Mouse (Mus musculus) midbrain, embryonic 14.5 days (tissue): ENCODE measurements around the gene Atp5s. TPM values are rescaled to one million over a fixed set of nuclear protein-coding genes. Genes with fewer than 3 reads are reported as not detected.

Experiments used
- ATAC-seq: fragments of 200-750 bp; cut with Nextera tagmentation; 2 replicates; pipeline ENCODE4 v1.8.0; 2017; ENCODE audit warnings: moderate number of reproducible peaks, moderate library complexity; ENCODE audit not compliant: low FRiP score, low TSS enrichment
- DNase-seq: peaks from one replicate; pipeline ENCODE4 v3.0.0-alpha.2; 2015
- H3K27ac ChIP-seq: fragments of 300-500 bp; sonication (generic); replicated peaks from 2 replicates; pipeline ENCODE4 v1.5.1; 2014; ENCODE audit warnings: mild to moderate bottlenecking, low read depth, low read length, moderate library complexity
- H3K27me3 ChIP-seq: fragments of 300-500 bp; sonication (generic); 2 replicates; pipeline ENCODE4 v1.6.1; 2014; ENCODE audit warnings: low read length, control low read depth, mixed read lengths; ENCODE audit not compliant: control insufficient read depth, insufficient read depth
- H3K36me3 ChIP-seq: fragments of 300-500 bp; sonication (generic); 2 replicates; pipeline ENCODE4 v1.6.1; 2014; ENCODE audit warnings: low read length, control low read depth; ENCODE audit not compliant: control insufficient read depth, insufficient read depth
- H3K4me1 ChIP-seq: fragments of 300-500 bp; sonication (generic); 2 replicates; pipeline ENCODE4 v1.6.1; 2014; ENCODE audit warnings: mild to moderate bottlenecking, antibody characterized with exemption, low read length, control low read depth; ENCODE audit not compliant: control insufficient read depth, insufficient read depth
- H3K4me2 ChIP-seq: fragments of 300-500 bp; sonication (generic); 2 replicates; pipeline ENCODE4 v1.6.1; 2014; ENCODE audit warnings: mild to moderate bottlenecking, low read length, moderate library complexity
- H3K4me3 ChIP-seq: fragments of 300-500 bp; sonication (generic); replicated peaks from 2 replicates; pipeline ENCODE4 v1.5.1; 2014; ENCODE audit warnings: low read depth, low read length
- H3K9ac ChIP-seq: fragments of 300-500 bp; sonication (generic); replicated peaks from 2 replicates; pipeline ENCODE4 v1.6.1; 2014; ENCODE audit warnings: mild to moderate bottlenecking, low read length, moderate library complexity
- H3K9me3 ChIP-seq: fragments of 300-500 bp; sonication (generic); 2 replicates; pipeline ENCODE4 v1.6.1; 2016; ENCODE audit warnings: low read length, control low read depth, mixed read lengths; ENCODE audit not compliant: control insufficient read depth
- WGBS: fragments of 180-500 bp; shearing (Covaris S2); extraction: QIAGEN DNeasy Blood & Tissue Kit; methylation state at CpG from one replicate; pipeline ENCODE4 v1.1.7; 2014; 5-methylcytosine and 5-hydroxymethylcytosine counted together
- polyA plus RNA-seq: library from polyadenylated mRNA; unstranded; fragments of >200 nt; fragmentation: Nextera tagmentation; extraction: Ambion mirVana; gene quantifications from 2 replicates; pipeline ENCODE4 v1.2.1, GENCODE M21; 2014

The Atp5s gene
- polyA plus RNA-seq, 1 experiment from 2014 or later, result 31.8 TPM

GRCm38 (mm10) chr12:69781480-69781879, 56.7 kb downstream of the Atp5s start:
- WGBS, result 77% methylated on average over 8 of the region's 8 CpGs
- Histone ChIP-seq H3K4me3 (no peak overlapping the region), H3K4me2 (no peak overlapping the region), H3K27ac (no peak overlapping the region), H3K27me3 (no peaks in the 10 kb centered on the region), H3K36me3 (no peaks in the 10 kb centered on the region), H3K9ac (no peak overlapping the region), H3K4me1 (no peaks in the 10 kb centered on the region), H3K9me3 (no peaks in the 10 kb centered on the region)
- DNase-seq (no peak), ATAC-seq (no peak)

GRCm38 (mm10) chr12:69781935-69782650, 57.3 kb downstream of the Atp5s start:
- DNase-seq, result no peak
- ATAC-seq, result no peak
- Histone ChIP-seq H3K4me1 (no peaks in the 10 kb centered on the region), H3K27ac (no peak overlapping the region), H3K4me3 (no peak overlapping the region), H3K9ac (no peak overlapping the region), H3K4me2 (no peak overlapping the region), H3K27me3 (no peaks in the 10 kb centered on the region), H3K9me3 (no peaks in the 10 kb centered on the region), H3K36me3 (no peaks in the 10 kb centered on the region)
- WGBS, result 85% methylated on average over 10 of the region's 10 CpGs

- no peaks in the 10 kb centered on the region for H3K36me3 ChIP-seq
- H3K4me1 ChIP-seq, result no peaks in the 10 kb centered on the region
- DNase-seq (no peak), ATAC-seq (no peak)
- H3K27me3 ChIP-seq, result no peaks in the 10 kb centered on the region
- H3K4me2 ChIP-seq, result no peak overlapping the region
- H3K4me3 ChIP-seq, result no peak overlapping the region
- no peak overlapping the region for H3K27ac ChIP-seq
- no peaks in the 10 kb centered on the region for H3K9me3 ChIP-seq
- H3K9ac ChIP-seq, result no peak overlapping the region
- WGBS, result 60% methylated on average over 6 of the region's 6 CpGs
These were observed 58.7 kb downstream of the Atp5s start for GRCm38 (mm10) chr12:69783247-69784025.

GRCm38 (mm10) chr12:69785471-69785870, 60.7 kb downstream of the Atp5s start:
- Histone ChIP-seq H3K36me3 (no peaks in the 10 kb centered on the region), H3K27me3 (0 out of 2 replicates have a peak, but pooled peaks cover 2% of the 10 kb centered on the region), H3K4me1 (peaks cover 2% of the 10 kb centered on the region; the same call in 1 of the 2 replicates), H3K4me2 (no peak overlapping the region), H3K27ac (no peak overlapping the region), H3K9ac (no peak overlapping the region), H3K4me3 (no peak overlapping the region), H3K9me3 (no peaks in the 10 kb centered on the region)
- 91% methylated on average over 9 of the region's 9 CpGs for WGBS
- ATAC-seq (no peak), DNase-seq (no peak)

GRCm38 (mm10) chr12:69788380-69788779, 63.6 kb downstream of the Atp5s start:
- Histone ChIP-seq H3K4me3 (no peak overlapping the region), H3K9ac (no peak overlapping the region), H3K4me1 (peaks cover 13% of the 10 kb centered on the region), H3K4me2 (no peak overlapping the region), H3K27ac (no peak overlapping the region), H3K9me3 (no peaks in the 10 kb centered on the region), H3K27me3 (0 out of 2 replicates have a peak, but pooled peaks cover 2% of the 10 kb centered on the region), H3K36me3 (no peaks in the 10 kb centered on the region)
- DNase-seq, result no peak
- ATAC-seq, result no peak
- WGBS, result 91% methylated on average over 5 of the region's 5 CpGs

GRCm38 (mm10) chr12:69789766-69790529, 65.2 kb downstream of the Atp5s start:
- Histone ChIP-seq H3K4me1 (peaks cover 13% of the 10 kb centered on the region), H3K27me3 (0 out of 2 replicates have a peak, but pooled peaks cover 2% of the 10 kb centered on the region), H3K27ac (no peak overlapping the region), H3K4me2 (peak overlapping the region; percentile 99), H3K4me3 (peak overlapping the region; percentile 54), H3K9ac (peak overlapping the region; percentile 70), H3K9me3 (no peaks in the 10 kb centered on the region), H3K36me3 (no peaks in the 10 kb centered on the region)
- 29% methylated on average over 27 of the region's 27 CpGs for WGBS
- DNase-seq (peak; percentile 15), ATAC-seq (no peak)

- peak; percentile 80 for ATAC-seq
- Histone ChIP-seq H3K4me2 (peak within 1 kb of the TSS; percentile 99), H3K27ac (peak within 1 kb of the TSS; percentile 66), H3K9ac (peak within 1 kb of the TSS; percentile 70), H3K4me1 (peaks cover 13% of the 10 kb centered on the region), H3K9me3 (no peaks in the 10 kb centered on the region), H3K4me3 (peak within 1 kb of the TSS; percentile 54), H3K36me3 (no peaks in the 10 kb centered on the region), H3K27me3 (0 out of 2 replicates have a peak, but pooled peaks cover 2% of the 10 kb centered on the region)
- DNase-seq, result peak; percentile 75
- WGBS, result 2% methylated on average over 45 of the region's 45 CpGs
These were observed 66.1 kb downstream of the Atp5s start, which contains the start of gene Cdkl1 for GRCm38 (mm10) chr12:69790530-69791505. Gene Cdkl1 (minus strand): TSS chr12:69791267.
